Mouse (Mus musculus): ENCODE data around the gene Tbrg1. TPM values are rescaled to one million over a fixed set of nuclear protein-coding genes. Genes with fewer than 3 reads are reported as not detected.

Tbrg1 gene
- total and polyA plus RNA-seq, 2 experiments from 2014 or later: 80.5 to 86.2 TPM

DNA sequence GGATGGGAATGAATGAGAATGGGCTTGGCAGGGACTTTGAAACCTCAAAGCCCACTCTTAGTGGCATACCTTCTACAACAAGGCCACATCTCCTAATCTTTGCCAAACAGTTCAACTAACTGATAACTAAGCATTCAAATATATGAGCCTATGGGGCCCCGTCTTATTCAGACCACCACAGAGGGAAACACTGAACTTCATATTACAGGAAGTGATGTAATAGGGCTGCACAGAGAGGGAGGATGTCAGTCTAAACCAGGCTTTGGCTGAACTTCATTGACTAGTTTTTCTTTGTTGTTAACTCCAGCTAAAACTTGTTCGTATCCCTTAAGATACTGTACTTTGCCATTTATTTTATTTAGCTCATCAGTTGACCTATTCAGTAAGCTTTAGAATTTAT is 27.2 kb downstream of the Tbrg1 start:
- Histone ChIP-seq H3K4me2 (ENCODE audit: low read depth, low read length) (no peak overlapping the region), H3K27ac (ENCODE audit: low read depth) (no peak overlapping the region), H3K27me3 (ENCODE audit: control insufficient read depth, insufficient read depth, low read length) (no peaks in the 10 kb centered on the region), H3K4me3 (ENCODE audit: low read depth, low read length) (no peak overlapping the region), H3K4me1 (ENCODE audit: control insufficient read depth, insufficient read depth) (peaks cover 5% of the 10 kb centered on the region; the same call in 1 of the 2 replicates), H3K9me3 (replicated peaks; ENCODE audit: control insufficient read depth, low read length) (no peaks in the 10 kb centered on the region), H3K36me3 (replicated peaks; ENCODE audit: control insufficient read depth, insufficient read depth, low read length) (no peaks in the 10 kb centered on the region), H3K9ac (replicated peaks; ENCODE audit: low read depth, low read length) (no peak overlapping the region)
- no peak for TF ChIP-seq EP300 (IDR thresholded peaks at IDR 0.05; ENCODE audit: low read depth)
- no peak for TF ChIP-seq CTCF (IDR thresholded peaks at IDR 0.05; ENCODE audit: low read depth)
- 65% methylated on average over 2 of the region's 2 CpGs for WGBS
- ATAC-seq (ENCODE audit: insufficient read depth, low read depth): no peak
- no peak for DNase-seq (ENCODE audit: low spot score)

DNA sequence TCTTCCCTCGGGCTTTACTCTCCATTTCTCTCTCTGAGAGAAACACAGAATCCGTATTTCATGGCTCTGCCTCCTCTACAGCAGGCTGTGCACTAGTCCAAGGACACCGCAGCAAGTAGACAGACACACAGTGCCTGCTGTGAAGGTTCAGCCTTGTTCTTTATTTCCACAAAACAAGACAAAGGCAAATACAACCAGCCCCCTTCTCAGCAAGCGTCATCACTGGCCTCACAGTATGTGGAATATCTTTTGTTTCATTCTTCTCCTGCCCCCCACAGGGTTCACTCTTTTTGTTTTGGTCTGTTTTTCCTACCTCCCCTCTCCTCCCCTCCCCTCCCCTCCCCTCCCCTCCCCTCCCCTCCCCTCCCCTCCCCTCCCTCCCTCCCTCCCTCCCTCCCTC is 28.5 kb downstream of the Tbrg1 start:
- 81% methylated on average over 4 of the region's 4 CpGs for WGBS
- no peak overlapping the region for H3K27ac ChIP-seq (ENCODE audit: low read depth)
- no peak for ATAC-seq (ENCODE audit: insufficient read depth, low read depth)
- H3K36me3 ChIP-seq (replicated peaks; ENCODE audit: control insufficient read depth, insufficient read depth, low read length): no peaks in the 10 kb centered on the region
- no peak for DNase-seq (ENCODE audit: low spot score)
- no peak overlapping the region for H3K9ac ChIP-seq (replicated peaks; ENCODE audit: low read depth, low read length)
- TF ChIP-seq EP300 (IDR thresholded peaks at IDR 0.05; ENCODE audit: low read depth) (no peak), CTCF (IDR thresholded peaks at IDR 0.05; ENCODE audit: low read depth) (no peak)
- H3K4me1 ChIP-seq (ENCODE audit: control insufficient read depth, insufficient read depth): peaks cover 5% of the 10 kb centered on the region; the same call in 1 of the 2 replicates
- no peaks in the 10 kb centered on the region for H3K9me3 ChIP-seq (replicated peaks; ENCODE audit: control insufficient read depth, low read length)
- H3K27me3 ChIP-seq (ENCODE audit: control insufficient read depth, insufficient read depth, low read length): no peaks in the 10 kb centered on the region
- H3K4me2 ChIP-seq (ENCODE audit: low read depth, low read length): no peak overlapping the region
- no peak overlapping the region for H3K4me3 ChIP-seq (ENCODE audit: low read depth, low read length)

DNA sequence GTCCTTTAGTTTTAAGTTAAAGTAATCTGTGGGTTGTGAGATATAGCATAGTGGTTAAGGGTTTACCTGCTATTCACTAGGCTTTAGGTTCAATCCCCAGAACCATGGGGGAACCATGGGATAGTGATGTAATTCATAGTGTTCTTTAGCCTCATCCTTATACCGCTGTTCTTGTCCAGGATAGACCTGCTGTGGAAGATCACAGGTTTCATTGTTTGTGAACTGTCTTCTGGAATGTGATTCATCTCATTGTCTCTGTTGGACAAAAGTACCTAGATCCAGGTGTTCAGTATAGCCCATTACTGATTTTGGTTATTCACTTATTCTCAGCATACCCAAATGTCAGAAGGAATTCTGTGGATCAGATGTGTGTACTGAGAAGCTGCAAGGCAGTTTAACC is 29.8 kb downstream of the Tbrg1 start:
- DNase-seq (ENCODE audit: low spot score) (no peak), ATAC-seq (ENCODE audit: insufficient read depth, low read depth) (no peak)
- WGBS: 100% methylated on average over 1 of the region's 1 CpGs
- Histone ChIP-seq H3K36me3 (replicated peaks; ENCODE audit: control insufficient read depth, insufficient read depth, low read length) (no peaks in the 10 kb centered on the region), H3K4me3 (ENCODE audit: low read depth, low read length) (no peak overlapping the region), H3K9ac (replicated peaks; ENCODE audit: low read depth, low read length) (no peak overlapping the region), H3K9me3 (replicated peaks; ENCODE audit: control insufficient read depth, low read length) (no peaks in the 10 kb centered on the region), H3K4me2 (ENCODE audit: low read depth, low read length) (no peak overlapping the region), H3K4me1 (ENCODE audit: control insufficient read depth, insufficient read depth) (peaks cover 5% of the 10 kb centered on the region; the same call in 1 of the 2 replicates), H3K27ac (ENCODE audit: low read depth) (no peak overlapping the region), H3K27me3 (ENCODE audit: control insufficient read depth, insufficient read depth, low read length) (no peaks in the 10 kb centered on the region)
- no peak for TF ChIP-seq EP300 (IDR thresholded peaks at IDR 0.05; ENCODE audit: low read depth)
- no peak for TF ChIP-seq CTCF (IDR thresholded peaks at IDR 0.05; ENCODE audit: low read depth)

- 28% methylated on average over 3 of the region's 3 CpGs for WGBS
- Histone ChIP-seq H3K36me3 (replicated peaks; ENCODE audit: control insufficient read depth, insufficient read depth, low read length) (no peaks in the 10 kb centered on the region), H3K27me3 (ENCODE audit: control insufficient read depth, insufficient read depth, low read length) (no peaks in the 10 kb centered on the region), H3K4me3 (ENCODE audit: low read depth, low read length) (no peak overlapping the region), H3K27ac (ENCODE audit: low read depth) (no peak overlapping the region), H3K4me1 (ENCODE audit: control insufficient read depth, insufficient read depth) (peaks cover 5% of the 10 kb centered on the region; the same call in 1 of the 2 replicates), H3K9ac (replicated peaks; ENCODE audit: low read depth, low read length) (no peak overlapping the region), H3K9me3 (replicated peaks; ENCODE audit: control insufficient read depth, low read length) (no peaks in the 10 kb centered on the region), H3K4me2 (ENCODE audit: low read depth, low read length) (no peak overlapping the region)
- no peak for TF ChIP-seq CTCF (IDR thresholded peaks at IDR 0.05; ENCODE audit: low read depth)
- no peak for TF ChIP-seq EP300 (IDR thresholded peaks at IDR 0.05; ENCODE audit: low read depth)
- ATAC-seq (ENCODE audit: insufficient read depth, low read depth) (no peak), DNase-seq (ENCODE audit: low spot score) (no peak)
Measured at GRCm38 (mm10) chr9:37626103-37626567, 31.0 kb downstream of the Tbrg1 start.

DNA sequence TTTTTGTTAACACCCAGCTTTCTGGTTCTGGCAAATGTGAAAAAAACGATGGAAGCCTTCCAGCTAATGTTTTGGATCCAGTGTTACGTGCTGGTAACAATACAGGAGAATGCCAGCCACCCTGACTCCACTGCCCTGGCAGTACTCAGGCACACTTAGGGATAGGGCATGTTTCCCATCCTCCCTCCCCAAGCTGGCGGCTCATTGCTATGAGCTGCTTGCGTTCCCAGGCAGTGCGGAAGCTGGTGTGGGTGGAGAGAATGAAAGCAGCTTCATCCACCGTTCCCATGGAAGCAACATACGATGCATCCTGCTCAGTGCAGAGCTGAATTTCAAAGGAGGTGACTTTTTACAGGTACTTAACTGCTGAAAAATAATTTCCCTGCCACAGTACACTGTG is 31.5 kb downstream of the Tbrg1 start:
- DNase-seq (ENCODE audit: low spot score) (no peak), ATAC-seq (ENCODE audit: insufficient read depth, low read depth) (no peak)
- Histone ChIP-seq H3K4me2 (ENCODE audit: low read depth, low read length) (no peak overlapping the region), H3K36me3 (replicated peaks; ENCODE audit: control insufficient read depth, insufficient read depth, low read length) (no peaks in the 10 kb centered on the region), H3K9me3 (replicated peaks; ENCODE audit: control insufficient read depth, low read length) (no peaks in the 10 kb centered on the region), H3K9ac (replicated peaks; ENCODE audit: low read depth, low read length) (no peak overlapping the region; the same call in 1 of the 2 replicates), H3K4me1 (ENCODE audit: control insufficient read depth, insufficient read depth) (peaks cover 5% of the 10 kb centered on the region; the same call in 1 of the 2 replicates), H3K27ac (ENCODE audit: low read depth) (no peak overlapping the region), H3K4me3 (ENCODE audit: low read depth, low read length) (no peak overlapping the region), H3K27me3 (ENCODE audit: control insufficient read depth, insufficient read depth, low read length) (no peaks in the 10 kb centered on the region)
- TF ChIP-seq EP300 (IDR thresholded peaks at IDR 0.05; ENCODE audit: low read depth) (no peak), CTCF (IDR thresholded peaks at IDR 0.05; ENCODE audit: low read depth) (no peak)
- 31% methylated on average over 7 of the region's 7 CpGs for WGBS

DNA sequence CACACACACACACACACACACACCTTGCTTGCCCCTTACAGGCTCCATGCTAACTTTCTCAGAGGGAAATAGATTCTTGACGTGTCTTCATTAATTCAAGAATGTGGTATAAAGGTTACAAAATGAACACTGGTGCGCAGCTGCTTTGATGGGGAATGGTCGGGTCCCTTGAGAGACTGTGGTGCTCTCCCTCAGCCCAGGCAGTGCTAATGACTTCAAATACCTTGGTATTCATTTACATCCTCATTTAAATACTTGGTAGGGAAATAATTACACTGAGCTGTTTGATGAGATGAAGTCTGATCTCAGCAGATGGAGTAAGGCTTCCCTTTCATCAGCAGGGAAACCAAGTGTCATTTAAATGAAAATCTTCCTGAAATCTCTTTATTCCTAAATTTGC is 32.0 kb downstream of the Tbrg1 start:
- no peak for TF ChIP-seq EP300 (IDR thresholded peaks at IDR 0.05; ENCODE audit: low read depth)
- no peak for TF ChIP-seq CTCF (IDR thresholded peaks at IDR 0.05; ENCODE audit: low read depth)
- 68% methylated on average over 3 of the region's 3 CpGs for WGBS
- ATAC-seq (ENCODE audit: insufficient read depth, low read depth) (no peak), DNase-seq (ENCODE audit: low spot score) (no peak)
- Histone ChIP-seq H3K27ac (ENCODE audit: low read depth) (no peak overlapping the region), H3K4me3 (ENCODE audit: low read depth, low read length) (no peak overlapping the region), H3K36me3 (replicated peaks; ENCODE audit: control insufficient read depth, insufficient read depth, low read length) (no peaks in the 10 kb centered on the region), H3K4me1 (ENCODE audit: control insufficient read depth, insufficient read depth) (peaks cover 5% of the 10 kb centered on the region; the same call in 1 of the 2 replicates), H3K9ac (replicated peaks; ENCODE audit: low read depth, low read length) (no peak overlapping the region), H3K27me3 (ENCODE audit: control insufficient read depth, insufficient read depth, low read length) (no peaks in the 10 kb centered on the region), H3K9me3 (replicated peaks; ENCODE audit: control insufficient read depth, low read length) (no peaks in the 10 kb centered on the region), H3K4me2 (ENCODE audit: low read depth, low read length) (no peak overlapping the region)

Measured in heart, postnatal 0 days (tissue).